Mouse (Mus musculus): Measurements from ENCODE around the gene Spem1.

DNA sequence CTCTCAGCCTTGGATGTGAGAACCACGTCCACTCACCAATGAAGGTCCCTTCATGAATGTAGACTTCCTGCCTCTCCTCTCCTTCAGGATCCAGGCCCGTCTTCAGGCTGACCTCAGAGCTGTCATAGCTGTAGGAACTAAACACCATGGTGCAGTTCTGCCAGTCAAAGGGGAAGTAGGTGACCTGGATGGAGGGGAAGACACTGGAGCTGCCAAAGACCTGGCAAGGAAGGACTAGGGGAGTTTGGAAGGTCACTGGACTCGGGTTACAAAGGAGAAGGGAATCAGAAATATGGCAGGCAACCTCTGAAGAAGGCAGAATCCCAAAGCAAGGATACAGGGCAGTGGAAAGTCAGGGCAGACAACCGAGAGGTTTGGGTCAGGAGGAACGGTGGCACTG lies 28.6 kb downstream of the Spem1 start:
- no peak for TF ChIP-seq CTCF (IDR thresholded peaks at IDR 0.05)
- no peak for TF ChIP-seq POLR2A (IDR thresholded peaks at IDR 0.05; ENCODE audit: insufficient read depth, low read depth, low read length)
